Mouse (Mus musculus): ENCODE data around the gene Pqlc2.

Pqlc2 gene

DNA sequence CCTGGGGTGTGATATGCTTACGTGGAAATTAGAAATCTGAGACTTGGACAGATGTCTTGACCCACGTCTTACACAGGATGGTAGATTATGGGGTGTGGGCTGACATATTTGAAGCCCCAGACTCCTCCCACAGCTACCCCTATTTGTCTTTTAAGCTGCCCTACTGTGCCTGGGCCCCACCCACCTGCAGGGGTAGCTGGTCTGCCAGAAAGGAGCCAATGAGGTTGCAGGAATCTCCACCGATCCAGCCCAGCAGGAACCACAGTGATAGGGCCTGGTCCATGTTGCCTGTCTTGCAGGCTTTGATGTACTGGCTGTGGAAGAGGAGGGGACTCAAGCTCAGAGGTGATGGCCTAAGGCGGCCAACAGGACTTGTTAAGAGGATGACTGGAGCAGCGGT is 8.3 kb downstream of the Pqlc2 start:
- no peak for DNase-seq

DNA sequence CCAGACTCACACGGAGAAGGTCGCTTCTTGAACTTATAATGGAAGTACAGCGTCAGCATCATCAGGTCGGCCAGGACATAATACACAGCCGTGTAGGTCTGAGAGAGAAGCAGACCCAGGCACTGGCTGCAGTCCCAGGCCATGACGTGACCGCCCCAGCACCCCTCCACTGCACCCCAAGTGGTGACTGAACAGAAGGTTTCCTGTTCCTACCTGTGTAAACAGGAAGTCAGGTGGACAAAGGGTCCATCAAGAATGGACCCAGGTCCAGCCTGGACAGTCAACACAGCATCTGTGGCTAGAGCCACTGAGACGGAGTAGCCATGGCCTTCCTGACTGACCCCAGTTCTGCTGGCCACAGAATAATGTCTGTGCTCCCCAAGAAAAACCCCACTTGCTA is 8.7 kb downstream of the Pqlc2 start:
- peak in 1 of 2 experiments; percentile 43 for DNase-seq

DNA sequence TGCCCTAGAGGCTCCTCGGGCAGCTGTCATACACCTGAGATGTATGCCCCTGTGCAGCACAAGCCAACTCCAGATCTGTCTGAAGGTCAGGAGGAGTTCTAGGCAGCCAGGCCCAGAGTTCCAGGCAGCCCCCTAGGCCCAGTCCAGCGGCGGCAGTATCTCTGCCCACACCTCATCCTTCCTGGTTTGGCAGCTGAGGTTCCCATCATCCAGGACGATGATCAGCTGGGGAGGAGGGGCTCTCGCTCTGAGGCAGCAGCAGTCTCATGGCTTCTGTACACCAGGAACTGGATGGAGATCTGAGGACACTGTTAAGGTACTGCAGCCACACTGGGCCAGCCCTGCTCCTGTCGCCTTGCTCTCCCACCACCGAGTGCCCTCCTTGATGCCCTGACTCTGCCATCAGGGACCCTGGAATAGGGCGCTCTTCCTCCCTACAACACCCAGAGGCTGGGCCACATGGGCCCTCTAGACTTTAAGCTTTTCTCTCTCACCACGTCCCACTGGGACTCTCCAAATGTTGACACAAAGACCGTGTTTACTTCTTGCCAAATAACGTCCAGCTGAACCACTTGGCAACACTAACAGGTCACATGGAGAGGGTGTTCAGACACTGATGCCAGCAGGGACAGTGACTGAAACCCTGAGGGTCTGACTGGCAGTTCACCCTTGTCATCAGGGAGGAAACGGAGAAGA is 11.7 kb downstream of the Pqlc2 start:
- DNase-seq = no peak

DNA sequence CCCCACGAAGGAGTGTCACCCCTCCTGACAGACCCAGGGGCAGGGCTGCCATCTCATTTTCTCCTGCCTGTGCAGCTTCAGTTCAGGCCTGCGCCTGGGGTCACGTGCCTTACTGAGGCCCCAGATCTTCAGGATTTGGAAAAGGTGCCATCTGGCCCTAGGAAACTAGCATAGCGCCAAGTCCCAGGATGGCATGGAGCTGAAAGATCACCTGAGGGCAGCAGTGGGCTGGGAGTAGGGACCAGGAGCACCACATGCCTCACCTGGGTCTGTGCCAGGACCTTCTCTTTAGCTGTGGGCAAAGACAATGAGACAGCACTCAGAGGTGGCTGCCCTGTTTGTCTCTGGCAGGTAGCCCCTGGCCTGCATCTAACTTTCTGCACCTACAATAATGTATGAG is 12.9 kb downstream of the Pqlc2 start:
- peak; percentile 76 to 84 for DNase-seq

DNA sequence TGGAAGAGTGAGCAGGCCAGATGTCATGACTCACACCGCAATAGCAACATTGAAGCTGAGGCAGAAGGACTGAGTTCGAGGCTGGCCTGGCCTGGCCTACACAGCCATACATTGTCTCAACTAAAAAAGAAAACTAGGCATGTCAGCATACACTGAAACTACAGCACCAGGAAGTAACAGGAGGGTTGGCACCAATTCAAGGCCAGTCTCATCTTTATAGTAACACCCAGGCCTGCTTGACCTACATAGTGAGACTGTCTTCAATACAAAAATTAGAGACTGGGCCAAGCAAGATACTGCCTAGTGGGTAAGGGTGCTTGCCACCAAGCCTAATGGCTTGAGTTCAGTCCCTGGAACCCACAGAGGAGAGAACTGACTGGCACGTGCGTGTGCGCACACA is 18.5 kb downstream of the Pqlc2 start:
- no peak for DNase-seq

DNA sequence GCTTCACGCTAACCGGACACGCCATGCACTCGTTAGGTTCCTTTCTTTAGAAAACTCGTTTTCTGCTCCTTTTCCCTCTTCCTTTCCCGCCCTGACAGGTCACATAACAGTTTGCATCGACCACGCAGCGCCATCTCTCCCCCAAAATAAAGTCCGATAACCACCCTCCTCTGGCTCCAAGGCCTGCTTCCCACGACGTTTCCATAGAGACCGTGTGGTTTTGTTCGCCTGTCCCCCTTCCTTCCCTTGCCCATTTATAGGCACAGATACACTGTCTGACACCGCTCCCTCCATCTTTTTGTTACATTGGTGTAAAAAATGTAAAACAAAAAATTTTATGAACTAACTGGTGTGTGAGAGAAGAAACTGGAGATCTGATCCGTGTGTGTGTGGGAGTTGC is 19.4 kb downstream of the Pqlc2 start:
- no peak for DNase-seq

DNA sequence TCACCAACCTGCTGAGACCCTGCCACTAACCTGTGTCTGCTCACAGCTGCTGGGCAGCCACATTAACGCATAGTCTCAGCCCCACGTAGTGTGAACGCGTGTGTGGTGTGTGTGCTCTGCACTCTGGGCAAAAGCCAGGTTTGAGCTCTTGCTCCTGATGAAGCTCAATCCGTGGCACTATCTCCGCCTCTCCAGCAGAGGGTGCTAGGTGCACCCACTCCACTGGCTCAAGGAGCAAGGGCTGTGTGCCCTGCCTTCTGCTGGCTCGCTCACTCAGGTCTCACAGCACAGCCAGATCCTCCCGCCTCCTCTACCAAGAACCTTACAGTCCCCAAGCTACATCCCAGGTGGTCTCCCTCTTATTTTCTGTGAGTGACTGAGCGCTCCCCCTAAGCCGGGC is 21.5 kb downstream of the Pqlc2 start:
- peak; percentile 70 to 75 for DNase-seq

DNA sequence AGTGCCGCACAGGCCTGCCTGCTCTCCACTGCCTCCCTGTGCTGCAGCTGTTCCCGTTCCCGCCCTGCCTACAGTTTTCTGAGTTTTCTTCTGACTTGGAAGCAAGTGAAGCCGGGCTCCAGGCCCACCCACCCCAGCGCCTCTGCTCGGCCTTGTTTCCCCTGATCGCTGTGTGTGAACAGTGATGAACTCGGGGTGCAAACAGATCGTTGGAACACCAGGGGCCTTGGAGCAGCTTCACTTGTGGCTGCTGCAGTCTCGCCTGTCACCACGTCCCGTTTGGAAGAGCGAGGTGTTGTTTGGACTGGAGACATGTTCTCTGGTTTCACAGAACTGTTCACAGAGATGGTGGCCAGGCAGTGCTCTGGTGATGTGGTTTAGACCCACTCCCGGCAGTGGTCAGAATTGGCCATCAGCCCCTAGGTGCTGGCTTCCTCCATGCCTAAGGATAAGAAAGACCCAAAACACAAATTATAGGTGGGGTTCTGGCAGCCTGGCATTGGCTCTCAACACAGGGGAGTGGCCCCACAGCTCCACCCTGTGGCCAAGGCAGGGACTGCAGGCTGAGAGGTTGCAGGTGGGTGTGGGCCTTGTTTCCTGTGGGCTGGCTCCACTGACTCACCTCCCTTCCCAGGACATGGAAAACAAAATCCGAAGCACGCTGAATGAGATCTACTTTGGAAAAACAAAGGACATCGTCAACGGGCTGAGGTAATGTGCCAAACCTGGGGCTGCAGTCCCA is 23.2 kb downstream of the Pqlc2 start:
- DNase-seq = peak; percentile 86 to 92

DNA sequence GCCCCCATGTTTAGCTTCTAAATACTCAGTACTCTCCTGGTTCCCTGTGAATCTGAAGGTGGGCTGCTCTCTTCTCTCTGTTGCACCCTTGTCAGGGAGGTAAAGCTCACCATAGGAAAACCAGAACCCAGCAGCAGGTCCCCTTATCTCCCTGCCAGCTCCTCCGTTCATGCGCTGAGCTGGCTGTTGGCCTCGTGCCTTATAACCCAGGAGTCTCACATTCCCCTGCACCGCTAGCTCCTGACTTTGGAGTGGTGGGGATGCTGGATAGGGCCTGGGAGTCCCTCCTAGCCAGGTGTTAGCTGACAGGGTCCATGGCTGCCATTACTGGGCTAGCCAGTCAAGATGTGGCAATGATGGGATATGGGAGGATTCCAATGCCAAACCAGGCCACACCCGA is 24.3 kb downstream of the Pqlc2 start:
- DNase-seq = no peak

DNA sequence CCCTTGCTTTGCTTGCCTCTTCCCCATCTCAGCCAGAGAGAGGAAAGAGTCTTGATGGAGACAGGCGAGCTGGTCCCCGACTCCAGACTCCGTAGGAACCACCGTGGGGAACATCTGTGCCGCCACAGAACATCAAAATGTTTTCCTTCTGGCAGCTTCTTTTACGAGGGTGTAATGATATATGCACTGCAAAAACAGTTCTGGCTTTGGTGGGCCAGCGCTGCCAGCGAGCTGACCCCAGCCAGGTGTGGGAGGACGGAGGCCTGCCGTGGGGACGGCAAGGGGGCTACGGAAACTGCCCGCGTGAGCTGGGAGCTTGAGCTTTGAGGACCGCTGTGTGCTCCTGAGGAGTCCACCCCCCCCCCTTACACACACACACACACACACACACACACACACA is 25.6 kb downstream of the Pqlc2 start:
- DNase-seq = no peak

DNA sequence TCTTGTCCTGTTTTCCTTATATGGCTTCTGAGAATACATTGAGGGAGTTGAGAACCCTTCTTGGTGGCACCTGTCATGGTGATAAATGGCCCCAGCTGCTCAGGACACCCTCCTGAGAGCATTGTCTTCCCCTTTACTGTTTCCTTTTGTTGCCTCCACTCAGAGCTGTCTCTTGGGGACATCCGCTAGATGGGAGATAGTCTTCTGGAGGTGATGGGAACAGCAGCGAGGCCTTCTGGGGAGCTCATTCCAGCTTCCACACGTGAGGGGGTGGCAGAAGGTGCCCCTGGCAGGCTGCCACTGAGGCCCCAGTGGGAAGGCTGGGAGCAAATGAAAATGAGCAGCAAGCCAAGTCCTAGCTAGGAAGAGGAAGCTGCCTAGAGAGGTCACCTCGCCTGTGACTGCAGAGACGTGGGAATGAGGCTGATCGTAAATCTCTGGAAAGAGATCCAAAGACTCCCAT is 27.5 kb downstream of the Pqlc2 start:
- peak; percentile 75 to 79 for DNase-seq

DNA sequence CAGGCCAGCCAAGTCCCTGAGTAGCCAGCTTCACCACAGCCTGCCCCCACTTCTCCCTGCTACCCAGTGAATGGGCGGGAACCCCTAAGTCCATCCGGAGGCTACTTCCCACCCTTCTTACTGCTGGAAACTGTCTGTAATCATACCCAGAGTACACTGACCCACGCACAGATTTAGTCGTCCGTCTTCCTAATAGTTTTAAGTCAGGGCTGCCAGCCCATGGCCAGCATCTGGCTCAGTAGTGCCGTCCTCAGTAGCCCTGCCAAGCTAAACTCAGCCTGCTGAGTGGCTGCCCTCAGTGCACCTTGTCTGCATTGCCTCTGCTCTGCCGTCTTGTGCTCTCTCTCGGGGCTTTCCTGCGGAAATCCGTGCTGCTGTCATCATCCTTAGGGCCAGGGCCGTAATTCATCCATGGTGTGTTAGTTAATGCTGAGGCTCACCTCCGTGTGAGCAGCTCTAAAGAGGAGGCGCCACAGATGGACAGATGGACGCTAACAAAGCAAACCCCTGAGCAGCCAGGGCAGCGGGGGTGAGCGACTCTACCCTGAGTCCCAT is 28.6 kb downstream of the Pqlc2 start:
- DNase-seq = peak; percentile 48 to 50

DNA sequence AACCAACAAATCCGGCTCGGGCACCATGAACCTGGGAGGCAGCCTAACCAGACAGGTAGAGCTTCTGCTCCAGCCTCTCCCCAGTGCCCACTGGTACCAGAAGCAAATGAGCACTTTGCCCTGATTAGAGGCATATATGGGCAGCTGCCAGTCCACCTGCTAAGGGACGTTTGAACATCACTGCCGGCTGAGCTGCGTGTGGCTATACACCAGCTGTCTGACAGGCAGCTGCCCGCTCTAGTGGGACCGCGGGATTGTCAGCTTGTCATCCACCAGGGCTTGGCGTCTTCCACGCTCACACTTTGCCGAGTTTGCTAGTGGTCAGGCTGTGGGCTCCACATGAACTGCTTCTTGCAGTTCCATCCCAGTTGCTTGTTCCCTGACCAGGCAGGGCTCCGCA is 30.0 kb downstream of the Pqlc2 start:
- no peak for DNase-seq

DNA sequence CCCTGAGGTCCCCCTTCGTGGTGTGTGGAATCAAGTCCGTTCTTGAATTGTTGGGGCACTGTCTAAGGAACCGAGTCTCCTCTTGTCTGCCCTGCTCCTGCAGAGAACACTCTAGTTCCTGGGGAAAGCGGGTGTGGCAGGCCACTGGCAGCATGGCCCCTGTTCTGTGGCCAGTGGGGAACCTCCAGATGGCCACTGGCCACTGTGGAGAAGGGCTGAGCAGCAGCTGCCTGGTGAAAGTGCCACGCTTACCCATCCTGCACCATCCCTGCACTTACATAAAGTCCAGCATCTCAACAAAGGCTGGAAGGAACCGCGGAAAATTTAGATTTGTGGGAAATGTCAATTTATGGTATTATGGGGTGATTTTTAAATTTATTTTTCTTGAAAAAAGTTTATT is 34.1 kb downstream of the Pqlc2 start:
- no peak for DNase-seq

DNA sequence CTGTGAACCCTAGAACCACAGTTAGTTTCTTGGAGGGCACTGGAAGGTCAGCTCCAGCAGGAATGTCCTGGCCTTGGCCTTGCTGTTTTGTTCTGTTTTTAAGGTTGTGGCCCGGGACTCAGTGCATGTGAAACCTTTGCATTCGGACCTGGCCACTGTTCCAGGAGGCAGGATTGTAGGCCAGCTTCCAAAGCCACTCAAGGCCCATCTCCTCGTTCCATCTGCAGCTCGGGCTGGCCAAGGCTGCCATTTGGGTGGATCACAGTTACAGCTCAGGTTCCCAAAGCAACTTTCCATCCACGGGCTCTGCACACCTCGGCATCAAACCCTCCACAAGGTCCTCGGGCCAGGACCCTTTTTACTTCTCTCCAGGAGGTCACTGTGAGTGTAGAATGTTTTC is 35.9 kb downstream of the Pqlc2 start:
- DNase-seq = no peak

DNA sequence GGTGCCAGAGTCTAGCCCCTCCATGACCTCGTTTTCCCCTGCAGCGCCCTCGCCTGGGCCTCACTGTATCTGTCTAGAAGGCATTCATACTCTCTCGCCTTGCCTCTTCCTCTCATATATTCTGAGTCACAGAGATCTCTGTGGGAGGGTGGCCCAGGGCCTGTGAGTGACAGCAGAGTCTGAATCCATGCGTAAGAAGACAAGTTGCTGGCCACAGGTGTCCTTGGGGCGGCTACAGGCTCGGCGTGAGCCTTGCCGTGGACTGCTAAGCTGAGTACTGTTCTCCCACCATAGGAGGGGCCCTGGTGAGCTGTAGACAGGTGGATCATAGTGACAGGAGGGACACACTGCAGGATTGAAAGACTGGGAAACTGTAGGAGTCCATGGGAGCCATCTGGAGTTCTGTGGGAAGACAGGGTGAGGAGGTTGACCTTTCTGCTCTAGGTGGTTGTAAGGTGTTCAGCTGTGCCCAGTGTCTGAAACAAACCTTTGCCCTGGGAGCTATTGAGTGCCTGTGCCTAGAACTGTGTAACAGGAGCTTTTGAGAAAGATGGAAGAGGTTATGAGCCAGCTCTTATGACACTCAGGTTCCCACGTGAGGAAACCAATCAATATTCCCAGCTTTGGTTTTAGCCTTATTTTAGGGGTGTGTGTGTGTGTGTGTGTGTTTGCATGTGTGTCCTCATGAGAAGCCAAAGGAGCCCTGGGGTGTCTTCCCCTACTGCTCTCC is 37.4 kb downstream of the Pqlc2 start:
- no peak for DNase-seq

DNA sequence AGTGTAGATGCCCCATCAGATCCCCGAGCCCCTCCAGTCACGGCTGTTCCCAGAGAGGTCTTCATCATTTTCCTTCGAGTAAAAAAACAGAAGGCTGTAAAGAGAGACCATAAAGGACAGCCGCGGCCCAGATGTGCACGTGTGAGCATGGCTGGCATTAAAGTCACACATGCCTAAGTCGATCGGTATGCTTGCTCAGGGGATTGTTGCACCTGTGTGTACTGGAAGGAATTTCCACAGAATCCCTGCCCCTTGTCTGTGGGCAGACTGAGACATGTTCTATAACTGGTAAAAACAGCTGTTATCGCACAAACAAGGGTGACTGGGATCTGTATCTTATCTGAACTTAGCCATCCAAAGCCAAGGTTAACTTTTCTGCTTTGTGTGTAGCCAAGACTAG is 38.9 kb downstream of the Pqlc2 start:
- DNase-seq = no peak

DNA sequence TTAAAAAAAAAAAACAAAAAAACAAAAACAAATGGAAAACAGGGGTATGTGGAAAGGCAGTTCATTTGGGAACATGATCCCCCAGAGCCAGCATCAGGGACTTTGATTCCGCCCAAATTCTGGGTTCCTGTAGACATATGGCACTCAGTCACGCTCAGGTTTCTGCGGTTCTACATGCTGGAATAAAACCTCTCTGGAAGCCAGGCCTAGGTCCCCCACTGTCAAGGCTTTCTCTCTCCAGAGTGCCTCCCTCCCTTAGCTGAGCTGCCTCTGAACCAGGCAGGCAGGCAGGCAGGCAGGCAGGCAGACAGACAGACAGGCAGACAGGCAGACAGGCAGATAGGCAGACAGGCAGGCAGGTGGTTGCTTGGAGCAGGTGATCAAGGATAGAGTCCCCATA is 40.3 kb downstream of the Pqlc2 start:
- no peak for DNase-seq

DNA sequence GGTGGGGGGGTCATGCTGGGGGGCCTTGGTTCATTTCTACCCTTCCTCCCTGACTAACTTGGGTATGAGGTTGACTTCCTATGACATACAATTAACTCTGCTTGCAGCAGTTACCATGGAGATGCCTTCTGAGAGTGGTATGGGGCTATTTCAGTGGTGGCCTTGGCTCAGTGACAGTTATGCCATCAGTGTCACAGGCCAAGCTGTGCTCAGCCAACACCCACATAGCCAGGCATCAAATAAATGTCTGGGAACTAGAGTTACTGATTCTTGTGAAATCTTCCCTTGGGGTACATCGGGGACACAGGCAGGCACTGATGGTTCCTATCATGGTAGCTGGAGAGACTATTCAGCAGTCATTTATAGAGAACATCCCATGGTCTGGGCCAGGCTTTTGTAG is 42.3 kb downstream of the Pqlc2 start:
- DNase-seq = no peak

DNA sequence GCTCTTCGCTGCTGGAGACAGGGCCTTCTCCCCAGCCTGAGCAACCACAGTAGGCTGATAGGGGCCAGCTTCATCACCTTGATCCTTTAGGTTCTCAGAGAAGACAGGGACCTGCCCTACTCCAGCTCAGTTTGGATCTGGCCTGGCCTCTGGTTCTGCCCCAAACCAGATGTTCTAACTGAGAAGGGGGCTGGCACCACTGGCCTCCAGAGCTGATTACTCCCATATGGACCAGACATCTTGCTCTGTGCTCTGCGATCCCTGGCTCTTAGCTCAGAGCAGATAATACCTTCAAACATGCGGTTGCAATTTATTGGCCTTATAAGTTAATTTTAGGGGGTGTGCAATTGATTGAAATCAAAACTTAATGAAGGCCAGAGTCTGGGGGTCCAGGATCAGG is 43.2 kb downstream of the Pqlc2 start:
- DNase-seq = no peak

DNA sequence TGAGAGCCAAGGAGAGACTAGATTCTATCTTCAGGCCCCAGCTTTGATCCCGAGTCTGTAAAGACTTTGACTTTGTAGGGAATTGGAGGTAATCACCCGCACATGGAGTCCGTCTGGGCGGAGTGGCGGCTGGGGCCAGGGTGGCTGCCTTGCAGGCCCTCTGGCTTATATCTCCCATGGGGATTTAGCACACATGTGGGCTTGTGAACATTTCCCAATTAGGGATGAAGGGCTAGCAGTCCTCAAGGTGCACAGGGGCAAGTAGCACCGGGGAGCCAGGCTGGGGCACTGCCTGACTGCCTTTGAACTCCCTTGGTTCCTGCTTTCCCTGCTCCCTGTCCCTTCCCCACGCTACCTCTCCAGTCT is 44.0 kb downstream of the Pqlc2 start:
- no peak for DNase-seq

DNA sequence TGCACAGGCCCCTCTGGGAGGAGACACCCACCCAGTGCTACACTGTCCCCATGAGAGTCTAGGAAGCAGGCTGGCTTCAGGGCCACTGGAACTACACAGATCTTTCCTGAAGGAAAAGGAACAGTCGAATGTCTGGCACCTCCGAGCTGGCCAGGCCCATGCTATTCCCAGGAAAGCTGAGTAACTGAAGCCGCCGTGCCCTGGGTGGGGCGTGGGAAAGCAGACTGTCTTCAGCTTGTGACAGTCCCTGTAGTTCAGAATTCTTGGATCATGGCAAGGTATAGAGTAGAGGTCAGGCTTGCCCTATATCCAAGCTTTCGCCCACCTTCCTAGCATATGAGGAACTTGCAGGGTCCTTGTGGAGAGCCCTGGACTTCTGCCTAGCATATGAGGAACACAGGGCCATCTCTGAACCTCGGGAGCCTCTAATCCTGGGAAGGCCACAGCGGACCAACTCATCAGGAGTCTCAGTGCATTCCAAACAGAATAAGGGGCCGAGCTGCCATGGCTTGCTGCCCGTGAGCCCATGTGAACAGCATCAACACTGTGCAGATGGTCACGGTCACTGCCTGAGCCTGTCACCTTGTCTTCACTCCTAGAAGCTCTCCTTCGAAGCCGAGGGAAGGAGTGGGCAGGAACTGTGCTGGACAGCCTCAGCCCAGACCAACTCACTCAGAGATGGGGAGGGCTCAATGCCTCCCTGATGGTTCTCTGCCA is 44.6 kb downstream of the Pqlc2 start:
- DNase-seq = no peak

DNA sequence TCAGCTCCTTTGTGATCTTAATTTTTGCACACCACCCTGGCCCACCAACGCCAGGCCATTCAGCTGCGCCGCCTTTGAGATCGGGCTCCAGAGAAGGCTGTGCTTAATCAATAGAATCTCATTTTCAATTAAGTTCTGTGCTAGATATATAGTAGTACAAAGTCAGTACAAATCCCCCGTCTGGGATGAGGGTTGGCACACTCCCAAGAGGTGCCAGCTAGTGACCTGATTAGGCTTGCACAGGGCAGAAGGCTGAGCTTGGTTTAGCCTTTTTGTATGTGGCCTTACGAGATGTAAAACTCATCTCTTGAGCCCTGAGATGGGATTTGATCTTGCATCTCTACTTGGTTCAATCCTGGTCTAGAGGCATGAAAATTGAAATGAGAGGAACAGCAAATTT is 47.5 kb downstream of the Pqlc2 start:
- DNase-seq = peak in 1 of 2 experiments; percentile 27
